Mouse (Mus musculus) midbrain, postnatal 0 days (tissue): ENCODE measurements at regions not wholly inside any gene's neighbourhood (a gene's known extent, or its start where the extent isn't known, plus 50 kb on each side); places are given as distances from the start of the nearest gene placed in this dataset.

Experiments
- ATAC-seq: fragments of 200-750 bp; cut with Nextera tagmentation; 2 replicates; pipeline ENCODE4 v1.8.0; 2017; ENCODE audit warnings: moderate number of reproducible peaks, mild to moderate bottlenecking, moderate TSS enrichment, moderate library complexity; ENCODE audit not compliant: low FRiP score
- DNase-seq: peaks from one replicate; pipeline ENCODE4 v3.0.0-alpha.2; 2015; ENCODE audit warnings: low spot score
- H3K27ac ChIP-seq: fragments of 300-500 bp; sonication (generic); 2 replicates; pipeline ENCODE4 v1.5.1; 2014; ENCODE audit warnings: low read depth, mild to moderate bottlenecking, low read length, mixed read lengths
- H3K27me3 ChIP-seq: fragments of 300-500 bp; sonication (generic); 2 replicates; pipeline ENCODE4 v1.6.1; 2014; ENCODE audit warnings: low read length, control low read depth, mixed read lengths; ENCODE audit not compliant: insufficient read depth
- H3K36me3 ChIP-seq: fragments of 300-500 bp; sonication (generic); 2 replicates; pipeline ENCODE4 v1.6.1; 2014; ENCODE audit warnings: low read length, control low read depth, mixed read lengths; ENCODE audit not compliant: insufficient read depth
- H3K4me1 ChIP-seq: fragments of 300-500 bp; sonication (generic); 2 replicates; pipeline ENCODE4 v1.6.1; 2014; ENCODE audit warnings: mild to moderate bottlenecking, control low read depth, antibody characterized with exemption, low read length, mixed read lengths; ENCODE audit not compliant: insufficient read depth
- H3K4me2 ChIP-seq: fragments of 300-500 bp; sonication (generic); 2 replicates; pipeline ENCODE4 v1.6.1; 2014; ENCODE audit warnings: low read depth, mild to moderate bottlenecking, low read length, mixed read lengths; ENCODE audit not compliant: poor library complexity, severe bottlenecking
- H3K4me3 ChIP-seq: fragments of 300-500 bp; sonication (generic); 2 replicates; pipeline ENCODE4 v1.5.1; 2014; ENCODE audit warnings: low read depth, mild to moderate bottlenecking, low read length, moderate library complexity
- H3K9ac ChIP-seq: fragments of 300-500 bp; sonication (generic); replicated peaks from 2 replicates; pipeline ENCODE4 v1.6.1; 2014; ENCODE audit warnings: mild to moderate bottlenecking, low read length, moderate library complexity, mixed read lengths; ENCODE audit not compliant: poor library complexity, severe bottlenecking
- H3K9me3 ChIP-seq: fragments of 300-500 bp; sonication (generic); 2 replicates; pipeline ENCODE4 v1.6.1; 2016; ENCODE audit warnings: low read length, control low read depth
- CTCF ChIP-seq: IDR thresholded peaks from 2 replicates; pipeline ENCODE4 v1.5.1; 2016; ENCODE audit warnings: antibody characterized with exemption, mild to moderate bottlenecking
- WGBS: fragments of 180-500 bp; shearing (Covaris S2); extraction: QIAGEN DNeasy Blood & Tissue Kit; methylation state at CpG from one replicate; pipeline ENCODE4 v1.1.7; 2014; 5-methylcytosine and 5-hydroxymethylcytosine counted together

DNA sequence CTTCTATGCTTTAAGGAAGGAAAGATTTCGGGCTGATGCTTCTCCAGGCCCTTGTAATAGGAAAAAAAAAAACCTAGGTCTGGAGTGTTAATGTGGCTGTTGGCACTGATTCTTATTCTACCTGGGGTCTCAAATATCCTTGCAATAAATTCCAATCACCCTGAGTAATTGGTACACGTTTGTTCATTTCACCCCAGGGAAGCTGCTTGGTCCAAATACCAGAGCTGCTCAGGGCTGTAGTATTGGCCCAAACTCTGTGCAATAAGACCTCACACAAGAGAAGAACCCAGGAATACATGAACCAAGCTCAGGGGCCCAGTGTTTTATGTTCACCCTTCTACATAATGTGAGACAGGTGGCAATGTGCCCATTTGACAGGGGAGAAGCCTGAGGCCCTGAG is 366.8 kb downstream of the Tox3 start:
- Histone ChIP-seq H3K4me1 (no peaks in the 10 kb centered on the region), H3K9me3 (no peaks in the 10 kb centered on the region), H3K27ac (peak overlapping the region; percentile 7; the same call in 1 of the 2 replicates), H3K4me3 (no peak overlapping the region), H3K36me3 (no peaks in the 10 kb centered on the region), H3K4me2 (no peak overlapping the region), H3K27me3 (no peaks in the 10 kb centered on the region), H3K9ac (no peak overlapping the region)
- no peak for DNase-seq
- no peak for TF ChIP-seq CTCF
- WGBS = 86% methylated on average over 2 of the region's 2 CpGs
- no peak for ATAC-seq

DNA sequence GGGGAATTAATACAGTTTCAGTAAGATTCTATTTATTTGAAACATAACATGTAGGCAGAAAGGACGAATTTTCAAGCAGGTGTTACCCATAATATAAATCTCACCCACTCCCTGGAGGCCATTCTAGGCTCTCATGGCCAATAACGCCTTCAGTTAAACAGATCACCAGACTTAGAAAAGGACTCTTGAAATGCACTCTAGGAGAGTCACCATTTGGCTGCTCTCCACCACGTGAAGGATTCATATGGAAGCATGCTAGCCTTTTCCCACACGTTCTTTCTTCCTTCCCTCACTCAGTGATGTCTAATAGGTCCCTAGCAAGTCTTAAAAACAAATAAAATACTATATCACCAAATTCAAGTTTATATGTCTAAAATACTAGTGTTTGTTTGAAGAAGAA is 367.7 kb downstream of the Tox3 start:
- no peaks in the 10 kb centered on the region for H3K27me3 ChIP-seq
- no peak for TF ChIP-seq CTCF
- no peak for ATAC-seq
- no peak overlapping the region for H3K4me3 ChIP-seq
- H3K9ac ChIP-seq = no peak overlapping the region
- no peaks in the 10 kb centered on the region for H3K36me3 ChIP-seq
- no peaks in the 10 kb centered on the region for H3K4me1 ChIP-seq
- H3K9me3 ChIP-seq = no peaks in the 10 kb centered on the region
- H3K4me2 ChIP-seq = no peak overlapping the region
- no peak for DNase-seq
- no peak overlapping the region for H3K27ac ChIP-seq
- 86% methylated on average over 4 of the region's 4 CpGs for WGBS

DNA sequence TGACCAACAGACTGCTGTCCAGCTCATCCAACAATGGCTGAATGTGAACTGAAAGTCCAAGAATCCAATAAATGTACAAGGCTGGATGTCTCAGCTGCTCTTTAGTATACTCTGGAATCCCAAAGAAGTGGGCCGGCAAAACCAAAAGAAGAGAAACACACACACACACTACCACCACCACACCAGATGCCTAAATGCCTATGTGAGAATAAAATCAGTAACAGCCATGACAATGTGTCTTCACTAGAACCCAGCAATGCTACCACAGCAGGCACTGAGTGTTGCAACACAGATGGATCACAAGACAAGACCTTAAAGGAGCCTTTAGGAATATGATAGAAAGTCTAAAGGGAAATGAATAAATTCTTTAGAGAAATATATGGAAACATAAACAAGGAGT is 385.3 kb downstream of the Tox3 start:
- no peak for TF ChIP-seq CTCF
- WGBS = 95% methylated on average over 1 of the region's 1 CpGs
- ATAC-seq = no peak
- H3K9ac ChIP-seq = no peak overlapping the region
- H3K4me1 ChIP-seq = no peaks in the 10 kb centered on the region
- no peaks in the 10 kb centered on the region for H3K27me3 ChIP-seq
- no peaks in the 10 kb centered on the region for H3K9me3 ChIP-seq
- H3K4me3 ChIP-seq = no peak overlapping the region
- no peak overlapping the region for H3K4me2 ChIP-seq
- H3K27ac ChIP-seq = no peak overlapping the region
- no peaks in the 10 kb centered on the region for H3K36me3 ChIP-seq
- DNase-seq = no peak

DNA sequence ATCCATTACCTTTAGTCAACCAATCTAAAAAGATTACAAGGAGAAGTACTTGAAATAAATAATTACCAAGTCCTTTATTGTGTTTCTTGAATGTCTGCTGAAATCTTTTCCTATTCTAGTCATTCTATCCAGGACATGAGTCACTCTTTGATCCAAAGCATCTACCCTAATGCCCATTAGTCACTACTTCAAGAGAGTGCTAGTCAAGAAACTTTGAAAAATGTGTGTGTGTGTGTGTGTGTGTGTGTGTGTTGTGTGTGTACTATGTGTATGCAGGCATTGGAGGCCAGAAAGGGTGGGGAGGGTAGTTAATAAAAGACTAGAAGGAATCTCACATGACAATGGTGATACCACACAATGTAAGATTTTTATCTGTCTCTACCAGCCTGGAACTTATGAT is 390.7 kb downstream of the Tox3 start:
- H3K4me3 ChIP-seq = no peak overlapping the region
- H3K36me3 ChIP-seq = no peaks in the 10 kb centered on the region
- H3K9me3 ChIP-seq = no peaks in the 10 kb centered on the region
- DNase-seq = no peak
- H3K27ac ChIP-seq = no peak overlapping the region
- H3K9ac ChIP-seq = no peak overlapping the region
- no peak for TF ChIP-seq CTCF
- H3K27me3 ChIP-seq = no peaks in the 10 kb centered on the region
- no peak overlapping the region for H3K4me2 ChIP-seq
- H3K4me1 ChIP-seq = peaks cover 4% of the 10 kb centered on the region; the same call in 1 of the 2 replicates
- no peak for ATAC-seq

DNA sequence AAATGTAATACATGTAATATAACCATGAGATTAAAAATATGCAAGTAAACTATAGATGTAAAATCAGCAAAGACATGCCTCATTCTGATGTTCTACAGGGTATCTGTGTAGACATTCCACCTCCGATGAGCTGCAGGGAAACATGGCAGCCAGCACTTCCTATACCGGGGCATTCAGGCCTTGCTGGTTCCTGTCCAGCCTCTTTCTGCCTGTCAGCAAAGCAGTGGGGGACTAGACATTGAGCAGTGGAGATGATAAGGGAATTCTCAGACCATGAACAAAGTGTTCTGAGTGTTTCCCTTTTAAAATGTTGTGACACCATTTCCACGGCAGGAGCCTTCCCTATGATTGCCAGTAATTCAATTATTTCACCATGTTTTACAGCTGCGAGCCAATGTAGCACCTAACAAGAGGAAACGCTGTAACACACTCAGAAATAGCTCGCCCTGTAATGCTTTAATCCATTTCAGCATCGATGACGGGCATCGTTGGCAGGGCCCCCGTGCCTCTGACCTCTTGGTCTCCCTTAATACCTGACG is 391.6 kb downstream of the Tox3 start:
- Histone ChIP-seq H3K9ac (no peak overlapping the region), H3K4me1 (peaks cover 4% of the 10 kb centered on the region; the same call in 1 of the 2 replicates), H3K9me3 (no peaks in the 10 kb centered on the region), H3K27ac (no peak overlapping the region), H3K27me3 (no peaks in the 10 kb centered on the region), H3K4me2 (no peak overlapping the region), H3K4me3 (no peak overlapping the region), H3K36me3 (no peaks in the 10 kb centered on the region)
- ATAC-seq (no peak), DNase-seq (no peak)
- WGBS = 20% methylated on average over 11 of the region's 11 CpGs
- no peak for TF ChIP-seq CTCF

DNA sequence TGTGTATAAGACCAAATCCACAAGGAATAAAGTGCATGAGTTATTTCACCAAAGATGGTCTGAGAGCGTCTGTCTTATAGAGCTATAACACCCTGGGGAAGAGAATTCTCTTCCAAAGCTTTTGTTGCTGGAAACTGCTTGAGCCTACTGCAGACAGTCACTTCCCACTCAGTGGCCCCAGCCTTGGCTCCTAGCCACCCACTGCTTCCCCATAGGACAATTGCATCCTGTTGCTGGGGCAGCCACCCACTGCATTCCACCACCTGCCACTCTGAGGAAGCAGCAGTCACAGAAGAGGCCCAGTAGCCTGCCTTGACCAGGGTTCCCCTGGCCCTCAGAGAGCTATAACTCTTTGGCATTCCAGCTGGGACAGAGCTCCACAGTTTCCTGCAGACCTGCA is 409.3 kb downstream of the Tox3 start:
- H3K4me1 ChIP-seq = no peaks in the 10 kb centered on the region
- no peak overlapping the region for H3K4me2 ChIP-seq
- no peak overlapping the region for H3K4me3 ChIP-seq
- H3K27ac ChIP-seq = no peak overlapping the region
- WGBS = 73% methylated on average over 1 of the region's 1 CpGs
- H3K36me3 ChIP-seq = no peaks in the 10 kb centered on the region
- H3K9ac ChIP-seq = no peak overlapping the region
- no peaks in the 10 kb centered on the region for H3K9me3 ChIP-seq
- no peak for DNase-seq
- H3K27me3 ChIP-seq = no peaks in the 10 kb centered on the region
- ATAC-seq = no peak
- no peak for TF ChIP-seq CTCF
